Mouse (Mus musculus): Measurements from ENCODE around the gene Hsf4.

DNA sequence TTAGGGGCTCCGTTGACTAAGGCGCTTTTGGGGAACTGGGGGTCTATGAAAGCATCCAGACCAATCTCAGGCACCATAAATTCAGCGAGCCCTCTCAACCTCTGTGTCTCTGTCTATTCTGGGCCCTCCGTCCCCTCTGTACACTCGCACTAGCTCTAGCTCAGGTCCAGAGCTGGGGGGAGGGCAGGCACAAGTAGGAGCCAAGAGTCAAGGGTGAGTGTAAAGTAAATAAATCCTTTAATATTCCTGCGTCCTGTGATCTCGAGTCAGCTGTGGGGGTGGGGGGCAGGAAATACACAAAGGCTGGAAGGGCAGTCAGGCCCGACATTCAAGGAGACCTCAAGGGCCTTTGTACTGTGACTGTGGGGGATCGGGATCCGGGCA is 534 bp upstream of the Hsf4 start:
- no peak for TF ChIP-seq CTCF (IDR thresholded peaks at IDR 0.05; ENCODE audit: extremely low read depth, insufficient read depth, low read length)
- no peak for TF ChIP-seq POLR2A (IDR thresholded peaks at IDR 0.05; ENCODE audit: extremely low read depth, insufficient read depth, low read length)

All from cortical plate, adult 2 months (tissue).